Mouse (Mus musculus) heart, postnatal 10 days (tissue): ENCODE measurements around the gene Scamp4. TPM values are rescaled to one million over a fixed set of nuclear protein-coding genes. Genes with fewer than 3 reads are reported as not detected.

Source experiments
- microRNA-seq, 2 experiments: library from miRNA; unstranded; fragments of <30 nt; microRNA quantifications; one replicate each; pipeline ENCODE4 v1.2.0; 2022
- total RNA-seq, 2 experiments: library from RNA; stranded (reverse); gene quantifications; 2 replicates each; pipeline ENCODE4 v1.2.3; 2021

The Scamp4 gene
- total RNA-seq, 2 experiments from 2014 or later, result 25.9 to 27.8 TPM

Small RNA genes within 50 kb of the gene (microRNA-seq; reads per million reads assigned to microRNA genes)
- 0 to 0.35 reads per million in 2 experiments for gene Mir6912

Other genes with a start within 250 kb of the Scamp4 start
- under 1 TPM in 1 of 2 experiments, not detected in 1; 0.25 TPM for gene Plk5, start 246.4 kb upstream of the Scamp4 start, total RNA-seq
- gene Mex3d, start 215.2 kb upstream of the Scamp4 start, total RNA-seq, result 10 to 100 TPM; 12.7 to 16.1 TPM
- gene Mbd3, start 203.3 kb upstream of the Scamp4 start, total RNA-seq, result 100 to 1,000 TPM; 102 to 105 TPM
- 1,000 to 10,000 TPM; 1,658 to 1,691 TPM for gene Uqcr11, start 196.0 kb upstream of the Scamp4 start, total RNA-seq
- 10 to 100 TPM; 40.3 to 51.8 TPM for gene Tcf3, start 169.2 kb upstream of the Scamp4 start, total RNA-seq
- gene Onecut3, start 108.0 kb upstream of the Scamp4 start, total RNA-seq, result not detected
- not detected for gene Atp8b3, start 63.7 kb upstream of the Scamp4 start, total RNA-seq
- gene Rexo1, start 41.3 kb upstream of the Scamp4 start, total RNA-seq, result 10 to 100 TPM; 20.3 to 21.5 TPM
- gene Klf16, start 25.6 kb upstream of the Scamp4 start, total RNA-seq, result 1 to 10 TPM; 5.9 to 6.9 TPM
- gene Abhd17a, start 12.5 kb upstream of the Scamp4 start, total RNA-seq, result 100 to 1,000 TPM in 1 of 2 experiments, 10 to 100 TPM in 1; 92.2 to 102 TPM
- gene Adat3, start within 50 bp of the Scamp4 start, total RNA-seq, result 1 to 10 TPM; 1.2 to 1.8 TPM
- 1 to 10 TPM in 1 of 2 experiments, under 1 TPM in 1; 0.98 to 1.2 TPM for gene Gm49322, start 3.1 kb downstream of the Scamp4 start, total RNA-seq
- 100 to 1,000 TPM; 137 to 141 TPM for gene Csnk1g2, start 20.0 kb downstream of the Scamp4 start, total RNA-seq
- gene Btbd2, start 54.2 kb downstream of the Scamp4 start, total RNA-seq, result 10 to 100 TPM; 42.2 to 46.4 TPM
- gene Mknk2, start 75.2 kb downstream of the Scamp4 start, total RNA-seq, result 100 to 1,000 TPM; 143 to 159 TPM
- gene Mob3a, start 99.1 kb downstream of the Scamp4 start, total RNA-seq, result 10 to 100 TPM; 10.1 to 11.3 TPM
- gene Izumo4, start 99.3 kb downstream of the Scamp4 start, total RNA-seq, result 1 to 10 TPM; 2.9 to 4.1 TPM
- gene Ap3d1, start 139.4 kb downstream of the Scamp4 start, total RNA-seq, result 10 to 100 TPM; 47.6 to 52.5 TPM
- 10 to 100 TPM; 66.3 to 67.6 TPM for gene Dot1l, start 152.3 kb downstream of the Scamp4 start, total RNA-seq
- 10 to 100 TPM; 36.8 to 41.4 TPM for gene Sf3a2, start 195.3 kb downstream of the Scamp4 start, total RNA-seq
- 10 to 100 TPM; 32.6 to 32.9 TPM for gene Plekhj1, start 195.8 kb downstream of the Scamp4 start, total RNA-seq
- gene Amh, start 202.4 kb downstream of the Scamp4 start, total RNA-seq, result under 1 TPM; 0.41 to 0.45 TPM
- gene Jsrp1, start 210.6 kb downstream of the Scamp4 start, total RNA-seq, result under 1 TPM in 1 of 2 experiments, not detected in 1; 0.74 TPM
- gene Oaz1, start 223.8 kb downstream of the Scamp4 start, total RNA-seq, result 1,000 to 10,000 TPM; 1,023 to 1,076 TPM
- 1 to 10 TPM; 3.8 to 6.5 TPM for gene Lingo3, start 241.2 kb downstream of the Scamp4 start, total RNA-seq